Mouse (Mus musculus): ENCODE results near the gene B4galt2. TPM values are rescaled to one million over a fixed set of nuclear protein-coding genes. Genes with fewer than 3 reads are reported as not detected.

The B4galt2 gene
- polyA plus RNA-seq (2014; fragmentation: Illumina TruSeq; extraction: RNeasy Lipid Tissue Mini Kit (QIAGEN cat#74804); ENCODE audit: low read depth, low replicate concordance): not detected

DNA sequence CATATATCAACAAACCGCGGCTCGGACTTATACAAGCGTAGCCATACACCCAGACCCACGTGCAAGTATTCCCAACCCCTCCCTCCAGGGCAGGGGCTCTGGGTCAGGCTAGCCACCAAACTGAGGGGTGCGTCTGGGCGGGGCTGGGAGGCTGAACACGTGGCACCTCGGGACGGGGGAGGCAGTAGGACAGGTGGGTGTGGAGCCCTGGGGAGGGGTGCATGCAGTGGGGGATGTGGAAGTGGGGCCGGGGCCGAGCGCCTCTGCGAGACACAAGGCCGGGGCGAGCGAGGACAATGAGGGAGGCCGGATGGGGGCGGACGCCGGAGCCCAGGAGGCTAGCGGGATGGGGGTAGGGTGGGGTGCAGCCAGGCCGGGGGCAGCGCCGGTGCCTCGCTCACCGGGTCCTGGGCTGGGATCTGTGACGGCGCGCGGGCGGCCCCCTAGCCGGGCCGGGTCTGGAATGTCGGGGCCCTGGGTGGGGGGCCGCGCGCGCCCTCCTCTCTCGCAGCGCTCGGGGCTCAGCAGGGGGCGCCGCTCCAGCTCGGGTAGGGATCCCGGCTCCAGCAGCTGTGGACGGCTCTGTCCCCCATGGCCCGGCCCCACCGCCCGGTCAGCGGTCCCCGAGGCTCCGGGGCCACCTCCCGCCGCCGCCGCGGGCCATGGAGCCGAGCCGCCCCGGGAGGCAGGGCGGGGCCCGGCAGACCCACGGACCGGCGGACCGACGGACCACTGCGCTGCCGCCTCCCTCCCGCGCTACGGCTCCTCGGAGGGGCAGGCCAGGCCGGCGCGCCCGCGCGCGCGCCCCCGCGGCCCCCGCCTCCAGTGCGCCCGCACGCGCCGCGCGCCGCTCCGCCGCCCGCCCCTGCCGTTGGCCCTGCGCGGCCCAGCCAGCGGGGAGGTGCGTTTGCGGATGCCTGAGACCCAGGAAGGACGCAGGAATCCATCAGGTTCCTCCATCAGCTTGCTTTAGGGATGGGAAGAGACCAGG is at the start of gene B4galt2:
TSS of gene B4galt2 (minus strand) at position 787 of the 991 bp plus-strand sequence.

DNA sequence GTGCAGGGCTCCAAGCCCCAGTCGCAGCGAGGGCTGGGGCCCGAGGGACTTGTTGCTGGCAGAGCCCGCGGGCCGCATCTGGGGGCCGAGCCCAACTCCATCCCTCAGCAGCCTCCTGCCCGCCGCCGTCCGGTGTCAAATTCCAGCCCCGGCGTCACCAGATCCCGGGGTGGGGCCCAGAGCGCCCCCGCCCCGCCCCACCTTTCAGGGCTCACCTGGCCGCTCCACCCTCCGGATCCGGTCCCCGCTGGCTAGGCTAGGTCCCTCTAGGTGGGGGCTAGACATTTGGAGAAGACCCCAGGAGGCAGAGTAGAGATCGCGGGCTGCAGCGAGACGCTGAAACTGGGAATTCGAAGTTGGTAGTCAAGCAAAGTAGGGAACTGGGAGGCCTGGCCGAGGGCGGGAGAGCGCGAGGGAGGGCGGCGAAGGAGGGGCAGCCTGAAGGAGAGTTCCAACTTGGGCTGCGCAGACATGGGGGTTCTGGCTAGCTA is 46.1 kb upstream of the B4galt2 start, which contains the start of gene Artn:
TSS of gene Artn (minus strand) at position 373 of the 491 bp plus-strand sequence.

DNA sequence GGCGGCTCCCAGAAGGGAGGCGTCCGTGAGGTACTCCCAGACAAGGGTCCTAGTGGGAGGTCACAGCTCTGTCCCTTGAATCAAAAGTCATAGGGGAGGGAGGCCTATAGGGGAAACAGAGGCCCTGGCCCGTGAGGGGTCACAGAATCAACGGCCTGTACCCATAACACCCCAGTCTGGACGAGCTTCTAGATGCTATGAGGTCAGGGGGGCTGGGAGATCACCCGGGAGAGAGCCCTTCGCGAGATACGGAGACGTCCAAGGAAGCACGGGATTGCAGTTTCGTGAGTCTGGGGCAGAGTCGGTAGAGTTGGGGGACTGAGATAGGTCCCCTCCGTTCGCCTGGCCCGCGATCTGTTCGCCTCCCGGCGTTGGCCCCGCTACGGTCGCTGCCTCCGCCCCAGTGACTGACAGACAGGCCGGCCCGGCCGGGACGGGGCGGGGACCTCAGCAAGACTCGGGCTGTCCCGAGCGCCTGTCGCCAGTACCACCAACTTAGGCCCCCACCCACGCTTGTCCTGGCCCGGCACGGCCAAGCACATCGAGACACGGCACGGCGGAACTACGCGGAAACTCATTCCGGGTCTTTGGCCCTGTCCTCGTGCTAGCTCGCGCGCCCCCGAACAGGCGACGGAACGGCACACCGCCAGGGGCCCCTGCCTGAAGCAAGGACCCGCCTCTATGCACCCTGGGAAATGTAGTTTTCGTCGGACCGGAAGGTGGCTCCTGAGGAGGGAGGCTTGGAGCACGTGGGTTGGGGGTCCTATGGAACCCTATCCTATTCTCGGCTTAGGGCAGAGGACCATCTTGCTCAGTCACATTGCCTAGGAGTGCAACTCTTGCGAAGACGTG is 31.5 kb upstream of the B4galt2 start, which contains the start of gene Ipo13:
TSS of gene Ipo13 (minus strand) at position 409 of the 852 bp plus-strand sequence.

DNA sequence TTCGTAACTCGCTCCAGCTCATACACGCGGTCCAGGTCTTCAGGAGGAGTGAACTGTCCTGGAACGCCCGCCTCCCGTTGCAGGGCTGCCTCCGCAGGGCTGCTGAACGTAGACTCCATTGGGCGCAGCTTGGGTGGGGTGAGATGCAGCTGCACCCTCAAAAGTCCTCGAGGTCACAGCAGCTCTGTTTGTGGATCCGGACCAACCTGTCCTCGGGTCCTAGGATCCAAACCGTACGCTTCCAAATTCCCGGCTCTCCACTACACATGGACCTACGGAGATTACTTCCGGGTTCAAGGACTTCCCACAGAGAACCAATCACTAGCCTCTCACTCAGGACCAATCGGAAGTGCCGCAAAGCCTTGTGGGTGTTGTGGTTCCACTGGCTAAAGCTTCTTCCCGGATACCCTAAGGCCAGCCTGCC is 8.5 kb upstream of the B4galt2 start, which contains the start of gene Dph2:
TSS of gene Dph2 (minus strand) at position 295 of the 424 bp plus-strand sequence.

DNA sequence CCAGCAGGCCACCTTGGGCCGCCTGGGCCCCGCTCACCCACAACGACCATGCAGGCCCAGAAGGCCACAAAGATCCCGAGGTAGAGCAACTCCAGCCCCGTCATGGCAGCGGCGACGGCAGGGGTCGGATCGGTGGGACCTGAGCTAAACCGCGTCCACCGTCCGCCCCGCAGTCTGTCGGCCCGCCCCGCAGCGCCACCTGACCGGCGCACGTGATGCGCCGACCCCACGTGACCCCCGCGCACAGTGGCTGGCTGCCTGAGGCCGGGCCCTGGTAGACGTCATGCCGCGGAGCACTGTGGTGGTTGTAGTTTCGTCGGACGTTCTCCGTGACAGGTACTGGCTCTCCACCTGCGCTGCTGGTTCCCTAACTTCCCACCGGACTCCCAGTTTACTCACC is 3.8 kb upstream of the B4galt2 start, which contains the start of gene Atp6v0b:
TSS of gene Atp6v0b (minus strand) at position 201 of the 400 bp plus-strand sequence.

DNA sequence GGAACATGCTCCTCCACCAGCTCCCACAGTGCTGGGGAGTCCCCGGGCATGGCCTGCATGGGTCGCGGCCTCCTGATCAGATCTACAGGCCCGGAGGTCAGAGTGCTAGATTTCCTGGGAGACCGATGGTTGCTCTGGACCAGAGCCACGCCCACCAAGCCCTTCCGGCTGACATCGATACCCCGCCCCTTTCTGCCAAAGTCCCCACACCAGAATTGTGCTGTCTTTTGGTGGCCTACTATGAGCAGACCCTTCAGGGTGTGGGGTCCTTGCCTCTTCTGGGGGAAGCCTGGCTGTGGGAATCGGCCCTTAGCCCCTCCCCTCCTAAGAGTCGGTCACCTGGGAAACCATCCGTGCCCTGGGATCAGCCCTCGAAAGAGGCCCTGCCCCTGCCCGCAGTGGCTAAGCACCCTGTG is 10.8 kb downstream of the B4galt2 start, which contains the start of gene Ccdc24:
TSS of gene Ccdc24 (minus strand) at position 87 of the 416 bp plus-strand sequence.

DNA sequence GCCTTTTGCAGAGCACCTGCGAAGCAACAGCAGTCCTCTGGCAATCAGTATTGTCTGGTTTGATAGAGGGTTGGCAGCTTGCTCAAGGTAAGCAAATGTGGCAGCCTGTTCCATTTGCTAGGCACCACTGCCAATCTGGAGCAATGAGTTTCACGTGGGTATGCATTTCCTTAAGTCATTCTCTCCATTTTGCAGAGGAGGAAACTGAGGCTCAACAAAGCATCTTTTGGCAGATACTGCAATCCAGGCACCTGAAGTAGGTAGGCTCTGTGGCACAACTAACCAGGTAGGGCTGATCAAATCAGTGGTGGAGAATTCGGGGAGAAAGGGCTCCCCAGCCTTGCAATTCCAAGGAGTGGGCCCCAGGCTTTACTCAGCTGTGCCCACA is 48.8 kb downstream of the B4galt2 start, which contains the start of gene Slc6a9:
TSS of gene Slc6a9 (plus strand) at position 50 of the 388 bp plus-strand sequence.

Other genes with a start within 250 kb of the B4galt2 start
- 0.76 TPM for gene Dmap1, start 201.2 kb downstream of the B4galt2 start, polyA plus RNA-seq (2014; fragmentation: Illumina TruSeq; extraction: RNeasy Lipid Tissue Mini Kit (QIAGEN cat#74804); ENCODE audit: low read depth, low replicate concordance)
- not detected for gene Gm12845, start 159.1 kb downstream of the B4galt2 start, polyA plus RNA-seq (2014; fragmentation: Illumina TruSeq; extraction: RNeasy Lipid Tissue Mini Kit (QIAGEN cat#74804); ENCODE audit: low read depth, low replicate concordance)
- not detected for gene Klf17, start 117.8 kb downstream of the B4galt2 start, polyA plus RNA-seq (2014; fragmentation: Illumina TruSeq; extraction: RNeasy Lipid Tissue Mini Kit (QIAGEN cat#74804); ENCODE audit: low read depth, low replicate concordance)
- 3.3 TPM for gene Slc6a9, start 49.0 kb downstream of the B4galt2 start, polyA plus RNA-seq (2014; fragmentation: Illumina TruSeq; extraction: RNeasy Lipid Tissue Mini Kit (QIAGEN cat#74804); ENCODE audit: low read depth, low replicate concordance)
- gene Ccdc24, start 10.9 kb downstream of the B4galt2 start, polyA plus RNA-seq (2014; fragmentation: Illumina TruSeq; extraction: RNeasy Lipid Tissue Mini Kit (QIAGEN cat#74804); ENCODE audit: low read depth, low replicate concordance): not detected
- 78.1 TPM for gene Atp6v0b, start 3.8 kb upstream of the B4galt2 start, polyA plus RNA-seq (2014; fragmentation: Illumina TruSeq; extraction: RNeasy Lipid Tissue Mini Kit (QIAGEN cat#74804); ENCODE audit: low read depth, low replicate concordance)
- 4.6 TPM for gene Dph2, start 8.5 kb upstream of the B4galt2 start, polyA plus RNA-seq (2014; fragmentation: Illumina TruSeq; extraction: RNeasy Lipid Tissue Mini Kit (QIAGEN cat#74804); ENCODE audit: low read depth, low replicate concordance)
- 1.0 TPM for gene Ipo13, start 31.5 kb upstream of the B4galt2 start, polyA plus RNA-seq (2014; fragmentation: Illumina TruSeq; extraction: RNeasy Lipid Tissue Mini Kit (QIAGEN cat#74804); ENCODE audit: low read depth, low replicate concordance)
- gene Artn, start 46.3 kb upstream of the B4galt2 start, polyA plus RNA-seq (2014; fragmentation: Illumina TruSeq; extraction: RNeasy Lipid Tissue Mini Kit (QIAGEN cat#74804); ENCODE audit: low read depth, low replicate concordance): not detected